Mouse (Mus musculus): ENCODE measurements around the gene H2-Aa. TPM values are rescaled to one million over a fixed set of nuclear protein-coding genes. Genes with fewer than 3 reads are reported as not detected.

Gene H2-Aa
- 10 to 100 TPM; 26.8 to 38.4 TPM for total RNA-seq (2021)
- 99.0 and 141 TPM in 2 replicates for polyA plus RNA-seq (2012; rRNA removed)
- long read RNA-seq, transcript H2-Aa-201 (5 exons, 1,128 nt) = major isoform, 19 of 22 reads
- long read RNA-seq, partial matches to known transcripts = 2 of 22 reads
- long read RNA-seq, other reads (novel, unspliced or antisense) = 1 of 22 reads

GRCm38 (mm10) chr17:34287648-34288047 is at the start of gene H2-Aa:
Gene H2-Aa (minus strand): TSS chr17:34287823.
- DNase-seq = peak; percentile 70 to 85
- H3K27ac ChIP-seq = no peak within 1 kb of the TSS
- intact Hi-C loops (cut with DNase I) = no loop called here
- 21% methylated on average over 8 of the region's 8 CpGs for WGBS
- H3K4me1 ChIP-seq (ENCODE audit: control insufficient read depth, insufficient read depth, low read length) = peaks cover 1% of the 10 kb centered on the region; the same call in 1 of the 2 replicates
- no peaks in the 10 kb centered on the region for H3K36me3 ChIP-seq (ENCODE audit: control insufficient read depth, insufficient read depth, low read length)
- no peak within 1 kb of the TSS for H3K4me3 ChIP-seq
- H3K27me3 ChIP-seq (ENCODE audit: control insufficient read depth, insufficient read depth, low read length) = no peaks in the 10 kb centered on the region
- H3K79me2 ChIP-seq (replicated peaks; ENCODE audit: control insufficient read depth, insufficient read depth, low read length) = no peaks in the 10 kb centered on the region
- H3K9ac ChIP-seq (ENCODE audit: low read depth, low read length) = no peak within 1 kb of the TSS
- TF ChIP-seq POLR2A (IDR thresholded peaks at IDR 0.05; ENCODE audit: insufficient read depth, low read depth, low read length) (no peak), CTCF (IDR thresholded peaks at IDR 0.05) (no peak), EP300 (IDR thresholded peaks at IDR 0.05; ENCODE audit: insufficient read depth, low read depth, low read length) (no peak)

GRCm38 (mm10) chr17:34331200-34331599 is 43.6 kb upstream of the H2-Aa start:
- intact Hi-C loops (cut with DNase I) = no loop called here
- Histone ChIP-seq H3K79me2 (replicated peaks; ENCODE audit: control insufficient read depth, insufficient read depth, low read length) (no peaks in the 10 kb centered on the region), H3K4me3 (no peak overlapping the region), H3K9ac (ENCODE audit: low read depth, low read length) (no peak overlapping the region), H3K27ac (no peak overlapping the region), H3K36me3 (ENCODE audit: control insufficient read depth, insufficient read depth, low read length) (no peaks in the 10 kb centered on the region), H3K4me1 (ENCODE audit: control insufficient read depth, insufficient read depth, low read length) (no peaks in the 10 kb centered on the region), H3K27me3 (ENCODE audit: control insufficient read depth, insufficient read depth, low read length) (no peaks in the 10 kb centered on the region)
- 84% methylated on average over 1 of the region's 1 CpGs for WGBS
- DNase-seq = no peak
- no peak for TF ChIP-seq EP300 (IDR thresholded peaks at IDR 0.05; ENCODE audit: insufficient read depth, low read depth, low read length)

- no peak for TF ChIP-seq POLR2A (IDR thresholded peaks at IDR 0.05; ENCODE audit: insufficient read depth, low read depth, low read length)
- TF ChIP-seq EP300 (IDR thresholded peaks at IDR 0.05; ENCODE audit: insufficient read depth, low read depth, low read length) = no peak
- no peak for TF ChIP-seq CTCF (IDR thresholded peaks at IDR 0.05)
- intact Hi-C loops (cut with DNase I) = no loop called here
Measured at GRCm38 (mm10) chr17:34329807-34330206, 42.2 kb upstream of the H2-Aa start.

GRCm38 (mm10) chr17:34326373-34326772 is 38.8 kb upstream of the H2-Aa start:
- H3K9ac ChIP-seq (ENCODE audit: low read depth, low read length) = no peak overlapping the region
- no peaks in the 10 kb centered on the region for H3K4me1 ChIP-seq (ENCODE audit: control insufficient read depth, insufficient read depth, low read length)
- TF ChIP-seq EP300 (IDR thresholded peaks at IDR 0.05; ENCODE audit: insufficient read depth, low read depth, low read length) (no peak), POLR2A (IDR thresholded peaks at IDR 0.05; ENCODE audit: insufficient read depth, low read depth, low read length) (no peak), CTCF (IDR thresholded peaks at IDR 0.05) (no peak)
- intact Hi-C loops (cut with DNase I) = no loop called here
- no peaks in the 10 kb centered on the region for H3K27me3 ChIP-seq (ENCODE audit: control insufficient read depth, insufficient read depth, low read length)
- DNase-seq = no peak
- H3K4me3 ChIP-seq = no peak overlapping the region
- no peaks in the 10 kb centered on the region for H3K36me3 ChIP-seq (ENCODE audit: control insufficient read depth, insufficient read depth, low read length)
- no peaks in the 10 kb centered on the region for H3K79me2 ChIP-seq (replicated peaks; ENCODE audit: control insufficient read depth, insufficient read depth, low read length)
- WGBS = 59% methylated on average over 3 of the region's 3 CpGs
- no peak overlapping the region for H3K27ac ChIP-seq

More at GRCm38 (mm10) chr17:34329807-34330206, 42.2 kb upstream of the H2-Aa start:
- H3K27ac ChIP-seq = no peak overlapping the region
- no peak overlapping the region for H3K9ac ChIP-seq (ENCODE audit: low read depth, low read length)
- no peaks in the 10 kb centered on the region for H3K79me2 ChIP-seq (replicated peaks; ENCODE audit: control insufficient read depth, insufficient read depth, low read length)
- WGBS = 38% methylated on average over 2 of the region's 2 CpGs
- H3K4me1 ChIP-seq (ENCODE audit: control insufficient read depth, insufficient read depth, low read length) = no peaks in the 10 kb centered on the region
- no peak overlapping the region for H3K4me3 ChIP-seq
- no peaks in the 10 kb centered on the region for H3K27me3 ChIP-seq (ENCODE audit: control insufficient read depth, insufficient read depth, low read length)
- DNase-seq = no peak
- H3K36me3 ChIP-seq (ENCODE audit: control insufficient read depth, insufficient read depth, low read length) = no peaks in the 10 kb centered on the region

GRCm38 (mm10) chr17:34325436-34325835 is 37.8 kb upstream of the H2-Aa start, which contains the start of gene H2-Eb2:
Gene H2-Eb2 (plus strand): TSS chr17:34325665.
- DNase-seq = peak in 1 of 2 experiments; percentile 40
- Histone ChIP-seq H3K4me1 (ENCODE audit: control insufficient read depth, insufficient read depth, low read length) (no peaks in the 10 kb centered on the region), H3K27ac (no peak within 1 kb of the TSS), H3K36me3 (ENCODE audit: control insufficient read depth, insufficient read depth, low read length) (no peaks in the 10 kb centered on the region), H3K9ac (ENCODE audit: low read depth, low read length) (no peak within 1 kb of the TSS), H3K4me3 (no peak within 1 kb of the TSS), H3K27me3 (ENCODE audit: control insufficient read depth, insufficient read depth, low read length) (no peaks in the 10 kb centered on the region), H3K79me2 (replicated peaks; ENCODE audit: control insufficient read depth, insufficient read depth, low read length) (no peaks in the 10 kb centered on the region)
- intact Hi-C loops (cut with DNase I) = no loop called here
- WGBS = 48% methylated on average over 4 of the region's 4 CpGs
- no peak for TF ChIP-seq CTCF (IDR thresholded peaks at IDR 0.05)

GRCm38 (mm10) chr17:34317275-34317674 is 29.7 kb upstream of the H2-Aa start:
- Histone ChIP-seq H3K4me3 (no peak overlapping the region), H3K79me2 (replicated peaks; ENCODE audit: control insufficient read depth, insufficient read depth, low read length) (no peaks in the 10 kb centered on the region), H3K4me1 (ENCODE audit: control insufficient read depth, insufficient read depth, low read length) (no peaks in the 10 kb centered on the region), H3K36me3 (ENCODE audit: control insufficient read depth, insufficient read depth, low read length) (no peaks in the 10 kb centered on the region), H3K27ac (no peak overlapping the region), H3K9ac (ENCODE audit: low read depth, low read length) (no peak overlapping the region), H3K27me3 (ENCODE audit: control insufficient read depth, insufficient read depth, low read length) (no peaks in the 10 kb centered on the region)
- 23% methylated on average over 2 of the region's 2 CpGs for WGBS
- DNase-seq = no peak
- TF ChIP-seq EP300 (IDR thresholded peaks at IDR 0.05; ENCODE audit: insufficient read depth, low read depth, low read length) = no peak
- no peak for TF ChIP-seq CTCF (IDR thresholded peaks at IDR 0.05)
- no peak for TF ChIP-seq POLR2A (IDR thresholded peaks at IDR 0.05; ENCODE audit: insufficient read depth, low read depth, low read length)
- intact Hi-C loops (cut with DNase I) = no loop called here
